Mouse (Mus musculus): ENCODE data around the gene Dag1. TPM values are rescaled to one million over a fixed set of nuclear protein-coding genes. Genes with fewer than 3 reads are reported as not detected.

Dag1 gene
- polyA plus RNA-seq, 1 experiment from 2014 or later, result 79.9 TPM

GRCm38 (mm10) chr9:108225166-108225565 is 38.6 kb downstream of the Dag1 start:
- 77% methylated on average over 2 of the region's 2 CpGs for WGBS
- ATAC-seq (ENCODE audit: insufficient number of reproducible peaks, insufficient read depth, low FRiP score, low read depth), result no peak
- H3K36me3 ChIP-seq (ENCODE audit: control insufficient read depth, insufficient read depth, low read length), result no peaks in the 10 kb centered on the region
- H3K27me3 ChIP-seq (ENCODE audit: control insufficient read depth, insufficient read depth, low read length), result no peaks in the 10 kb centered on the region
- no peak overlapping the region for H3K4me2 ChIP-seq (replicated peaks; ENCODE audit: low read depth, low read length)
- H3K9ac ChIP-seq (replicated peaks; ENCODE audit: low read depth, low read length), result no peak overlapping the region
- no peak overlapping the region for H3K27ac ChIP-seq (ENCODE audit: low read length)
- no peak overlapping the region for H3K4me3 ChIP-seq (ENCODE audit: low read depth, low read length)
- no peaks in the 10 kb centered on the region for H3K9me3 ChIP-seq (ENCODE audit: control insufficient read depth, low read depth, low read length)
- 0 out of 2 replicates have a peak, but pooled peaks cover 2% of the 10 kb centered on the region for H3K4me1 ChIP-seq (ENCODE audit: control insufficient read depth, insufficient read depth, low read length)

- no peak overlapping the region for H3K27ac ChIP-seq (ENCODE audit: low read length)
- no peak for ATAC-seq (ENCODE audit: insufficient number of reproducible peaks, insufficient read depth, low FRiP score, low read depth)
Measured at GRCm38 (mm10) chr9:108223633-108224032, 40.1 kb downstream of the Dag1 start.

GRCm38 (mm10) chr9:108221566-108221965 is 42.2 kb downstream of the Dag1 start:
- Histone ChIP-seq H3K27me3 (ENCODE audit: control insufficient read depth, insufficient read depth, low read length) (no peaks in the 10 kb centered on the region), H3K4me1 (ENCODE audit: control insufficient read depth, insufficient read depth, low read length) (no peaks in the 10 kb centered on the region), H3K27ac (ENCODE audit: low read length) (no peak overlapping the region), H3K36me3 (ENCODE audit: control insufficient read depth, insufficient read depth, low read length) (peaks cover 9% of the 10 kb centered on the region; the same call in 1 of the 2 replicates), H3K4me3 (ENCODE audit: low read depth, low read length) (no peak overlapping the region), H3K4me2 (replicated peaks; ENCODE audit: low read depth, low read length) (no peak overlapping the region), H3K9ac (replicated peaks; ENCODE audit: low read depth, low read length) (no peak overlapping the region), H3K9me3 (ENCODE audit: control insufficient read depth, low read depth, low read length) (no peaks in the 10 kb centered on the region)
- WGBS, result 91% methylated on average over 3 of the region's 3 CpGs
- no peak for ATAC-seq (ENCODE audit: insufficient number of reproducible peaks, insufficient read depth, low FRiP score, low read depth)

More at GRCm38 (mm10) chr9:108223633-108224032, 40.1 kb downstream of the Dag1 start:
- 0 out of 2 replicates have a peak, but pooled peaks cover 2% of the 10 kb centered on the region for H3K4me1 ChIP-seq (ENCODE audit: control insufficient read depth, insufficient read depth, low read length)
- no peak overlapping the region for H3K9ac ChIP-seq (replicated peaks; ENCODE audit: low read depth, low read length)
- H3K36me3 ChIP-seq (ENCODE audit: control insufficient read depth, insufficient read depth, low read length), result no peaks in the 10 kb centered on the region
- H3K4me2 ChIP-seq (replicated peaks; ENCODE audit: low read depth, low read length), result no peak overlapping the region
- no peak overlapping the region for H3K4me3 ChIP-seq (ENCODE audit: low read depth, low read length)
- H3K27me3 ChIP-seq (ENCODE audit: control insufficient read depth, insufficient read depth, low read length), result no peaks in the 10 kb centered on the region
- 83% methylated on average over 1 of the region's 1 CpGs for WGBS
- no peaks in the 10 kb centered on the region for H3K9me3 ChIP-seq (ENCODE audit: control insufficient read depth, low read depth, low read length)

GRCm38 (mm10) chr9:108220380-108220774 is 43.4 kb downstream of the Dag1 start:
- H3K4me1 ChIP-seq (ENCODE audit: control insufficient read depth, insufficient read depth, low read length), result no peaks in the 10 kb centered on the region
- no peak overlapping the region for H3K4me3 ChIP-seq (ENCODE audit: low read depth, low read length)
- WGBS, result 94% methylated on average over 1 of the region's 1 CpGs
- no peaks in the 10 kb centered on the region for H3K9me3 ChIP-seq (ENCODE audit: control insufficient read depth, low read depth, low read length)
- peaks cover 10% of the 10 kb centered on the region; the same call in 1 of the 2 replicates for H3K36me3 ChIP-seq (ENCODE audit: control insufficient read depth, insufficient read depth, low read length)
- no peak overlapping the region for H3K9ac ChIP-seq (replicated peaks; ENCODE audit: low read depth, low read length)
- H3K27me3 ChIP-seq (ENCODE audit: control insufficient read depth, insufficient read depth, low read length), result no peaks in the 10 kb centered on the region
- ATAC-seq (ENCODE audit: insufficient number of reproducible peaks, insufficient read depth, low FRiP score, low read depth), result no peak
- H3K27ac ChIP-seq (ENCODE audit: low read length), result no peak overlapping the region
- H3K4me2 ChIP-seq (replicated peaks; ENCODE audit: low read depth, low read length), result no peak overlapping the region

- no peak for ATAC-seq (ENCODE audit: insufficient number of reproducible peaks, insufficient read depth, low FRiP score, low read depth)
- Histone ChIP-seq H3K9me3 (ENCODE audit: control insufficient read depth, low read depth, low read length) (no peaks in the 10 kb centered on the region), H3K27ac (ENCODE audit: low read length) (no peak overlapping the region), H3K4me2 (replicated peaks; ENCODE audit: low read depth, low read length) (no peak overlapping the region), H3K9ac (replicated peaks; ENCODE audit: low read depth, low read length) (no peak overlapping the region), H3K4me1 (ENCODE audit: control insufficient read depth, insufficient read depth, low read length) (no peaks in the 10 kb centered on the region), H3K27me3 (ENCODE audit: control insufficient read depth, insufficient read depth, low read length) (no peaks in the 10 kb centered on the region), H3K36me3 (ENCODE audit: control insufficient read depth, insufficient read depth, low read length) (peaks cover 12% of the 10 kb centered on the region; the same call in 1 of the 2 replicates), H3K4me3 (ENCODE audit: low read depth, low read length) (no peak overlapping the region)
- WGBS, result 83% methylated on average over 12 of the region's 12 CpGs
Measured at GRCm38 (mm10) chr9:108219766-108220379, 43.9 kb downstream of the Dag1 start.

GRCm38 (mm10) chr9:108217936-108218543 is 45.7 kb downstream of the Dag1 start:
- peaks cover 12% of the 10 kb centered on the region; the same call in 1 of the 2 replicates for H3K36me3 ChIP-seq (ENCODE audit: control insufficient read depth, insufficient read depth, low read length)
- H3K4me2 ChIP-seq (replicated peaks; ENCODE audit: low read depth, low read length), result no peak overlapping the region
- no peak overlapping the region for H3K4me3 ChIP-seq (ENCODE audit: low read depth, low read length)
- 83% methylated on average over 11 of the region's 11 CpGs for WGBS
- H3K9me3 ChIP-seq (ENCODE audit: control insufficient read depth, low read depth, low read length), result no peaks in the 10 kb centered on the region
- H3K4me1 ChIP-seq (ENCODE audit: control insufficient read depth, insufficient read depth, low read length), result no peaks in the 10 kb centered on the region
- no peaks in the 10 kb centered on the region for H3K27me3 ChIP-seq (ENCODE audit: control insufficient read depth, insufficient read depth, low read length)
- H3K27ac ChIP-seq (ENCODE audit: low read length), result no peak overlapping the region
- no peak for ATAC-seq (ENCODE audit: insufficient number of reproducible peaks, insufficient read depth, low FRiP score, low read depth)
- H3K9ac ChIP-seq (replicated peaks; ENCODE audit: low read depth, low read length), result no peak overlapping the region

GRCm38 (mm10) chr9:108217406-108217805 is 46.4 kb downstream of the Dag1 start:
- peaks cover 12% of the 10 kb centered on the region; the same call in 1 of the 2 replicates for H3K36me3 ChIP-seq (ENCODE audit: control insufficient read depth, insufficient read depth, low read length)
- no peaks in the 10 kb centered on the region for H3K27me3 ChIP-seq (ENCODE audit: control insufficient read depth, insufficient read depth, low read length)
- no peak overlapping the region for H3K4me3 ChIP-seq (ENCODE audit: low read depth, low read length)
- H3K9ac ChIP-seq (replicated peaks; ENCODE audit: low read depth, low read length), result no peak overlapping the region
- 93% methylated on average over 3 of the region's 3 CpGs for WGBS
- H3K4me1 ChIP-seq (ENCODE audit: control insufficient read depth, insufficient read depth, low read length), result no peaks in the 10 kb centered on the region
- H3K27ac ChIP-seq (ENCODE audit: low read length), result no peak overlapping the region
- no peaks in the 10 kb centered on the region for H3K9me3 ChIP-seq (ENCODE audit: control insufficient read depth, low read depth, low read length)
- H3K4me2 ChIP-seq (replicated peaks; ENCODE audit: low read depth, low read length), result no peak overlapping the region
- ATAC-seq (ENCODE audit: insufficient number of reproducible peaks, insufficient read depth, low FRiP score, low read depth), result no peak

GRCm38 (mm10) chr9:108213105-108213504 is 50.7 kb downstream of the Dag1 start:
- no peak overlapping the region for H3K4me3 ChIP-seq (ENCODE audit: low read depth, low read length)
- no peaks in the 10 kb centered on the region for H3K4me1 ChIP-seq (ENCODE audit: control insufficient read depth, insufficient read depth, low read length)
- no peaks in the 10 kb centered on the region for H3K27me3 ChIP-seq (ENCODE audit: control insufficient read depth, insufficient read depth, low read length)
- no peaks in the 10 kb centered on the region for H3K9me3 ChIP-seq (ENCODE audit: control insufficient read depth, low read depth, low read length)
- H3K36me3 ChIP-seq (ENCODE audit: control insufficient read depth, insufficient read depth, low read length), result peaks cover 23% of the 10 kb centered on the region; the same call in 1 of the 2 replicates
- H3K9ac ChIP-seq (replicated peaks; ENCODE audit: low read depth, low read length), result no peak overlapping the region
- no peak overlapping the region for H3K4me2 ChIP-seq (replicated peaks; ENCODE audit: low read depth, low read length)
- 0 out of 2 replicates have a peak, but pooled peaks have one; percentile 46 for ATAC-seq (ENCODE audit: insufficient number of reproducible peaks, insufficient read depth, low FRiP score, low read depth)
- 56% methylated on average over 7 of the region's 7 CpGs for WGBS
- H3K27ac ChIP-seq (ENCODE audit: low read length), result peak overlapping the region; percentile 52
